Mouse (Mus musculus): ENCODE results near the gene Rest. TPM values are rescaled to one million over a fixed set of nuclear protein-coding genes. Genes with fewer than 3 reads are reported as not detected.

Rest gene
- polyA plus RNA-seq, 1 experiment from 2014 or later: 30.8 TPM

DNA sequence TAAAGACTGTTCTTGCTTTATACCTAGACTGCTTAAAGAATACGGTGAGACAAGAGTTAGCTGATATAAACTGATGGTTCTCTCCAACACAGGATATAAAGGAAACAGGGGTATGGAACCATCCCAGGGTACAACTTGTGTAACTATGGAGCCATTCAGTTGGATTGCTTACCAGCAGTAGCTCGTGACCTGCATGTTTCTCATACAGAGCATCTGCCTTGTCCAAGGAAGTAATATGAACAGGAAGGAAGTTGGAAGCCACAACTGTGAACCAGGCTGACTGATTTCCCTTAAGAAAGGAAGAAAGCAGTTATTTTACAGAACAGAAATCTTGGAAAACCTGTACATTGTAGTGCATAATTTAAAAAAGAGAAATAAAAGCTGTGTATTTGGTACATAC, 34.2 kb downstream of the Rest start:
- DNase-seq (ENCODE audit: low spot score): no peak
- Histone ChIP-seq H3K36me3 (peaks cover 65% of the 10 kb centered on the region), H3K9me3 (no peaks in the 10 kb centered on the region), H3K4me3 (no peak overlapping the region), H3K27ac (no peak overlapping the region), H3K4me1 (no peaks in the 10 kb centered on the region), H3K27me3 (ENCODE audit: insufficient read depth, poor library complexity, severe bottlenecking) (no peaks in the 10 kb centered on the region)
- 87% methylated on average over 2 of the region's 2 CpGs for WGBS

DNA sequence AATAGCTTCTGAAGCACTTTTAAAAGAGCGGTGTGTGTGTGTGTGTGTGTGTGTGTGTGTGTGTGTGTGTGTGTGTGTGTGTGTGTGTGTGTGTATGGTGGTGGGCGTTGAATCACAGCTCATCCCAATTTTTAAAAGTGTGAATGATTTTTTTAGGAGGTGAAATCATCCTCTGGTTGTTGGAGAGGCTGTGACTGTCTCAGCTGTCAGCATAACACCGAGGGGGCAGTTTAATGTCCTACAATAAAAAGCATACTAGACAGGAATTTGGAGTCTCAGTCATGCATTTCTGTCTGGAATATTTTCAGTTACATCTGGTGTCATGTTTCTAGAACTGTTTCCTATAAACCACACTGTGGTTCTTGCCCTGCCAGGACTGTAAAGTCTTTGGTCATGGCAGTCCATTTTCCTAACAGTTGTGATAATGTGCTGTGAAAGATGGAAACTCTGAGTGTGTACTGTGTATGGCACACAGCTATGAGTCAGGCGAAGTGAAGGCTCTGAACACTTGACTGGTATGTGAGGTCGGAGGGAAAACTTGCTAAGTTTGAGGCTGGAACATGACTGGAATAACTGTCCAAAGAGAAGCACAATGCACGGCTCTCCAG, 36.1 kb downstream of the Rest start:
- Histone ChIP-seq H3K27ac (no peak overlapping the region), H3K9me3 (no peaks in the 10 kb centered on the region), H3K27me3 (ENCODE audit: insufficient read depth, poor library complexity, severe bottlenecking) (no peaks in the 10 kb centered on the region), H3K4me3 (no peak overlapping the region), H3K36me3 (peaks cover 66% of the 10 kb centered on the region), H3K4me1 (no peaks in the 10 kb centered on the region)
- 80% methylated on average over 6 of the region's 6 CpGs for WGBS
- DNase-seq (ENCODE audit: low spot score): no peak

DNA sequence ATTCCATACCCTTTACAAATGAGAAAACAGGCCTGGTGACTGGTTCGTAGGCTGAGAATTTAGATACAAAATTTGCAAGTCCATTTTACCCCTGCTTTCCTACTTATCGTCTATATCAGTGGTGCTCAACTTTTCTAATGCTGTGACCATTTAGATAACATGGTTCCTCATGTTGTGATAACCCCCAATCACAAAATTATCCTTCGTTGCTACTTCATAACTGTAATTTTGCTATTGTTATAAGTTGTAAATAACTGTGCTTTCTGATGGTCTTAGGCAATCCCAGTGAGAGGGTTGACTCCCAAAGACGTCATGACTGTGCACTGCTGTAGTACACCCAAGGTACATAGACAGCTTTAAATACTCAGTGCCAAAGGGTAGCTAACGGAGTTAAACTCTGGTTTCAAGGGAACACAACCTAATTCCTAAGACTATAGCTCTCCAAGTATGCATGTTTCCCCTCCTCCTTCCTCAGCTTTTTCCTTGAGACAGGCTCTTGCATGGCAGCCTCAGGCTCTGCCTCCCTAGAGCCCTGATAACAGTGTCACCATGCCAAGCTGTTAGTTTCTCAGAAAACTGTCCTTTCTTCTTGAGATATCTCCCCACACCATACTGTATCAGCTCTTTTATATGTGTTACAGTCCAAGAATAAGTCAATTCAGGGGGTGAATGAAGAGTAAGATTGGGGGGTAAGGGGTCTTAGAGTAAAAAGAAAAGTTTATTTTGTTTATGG, 42.7 kb downstream of the Rest start:
- Histone ChIP-seq H3K27ac (no peak overlapping the region), H3K36me3 (peaks cover 42% of the 10 kb centered on the region), H3K27me3 (ENCODE audit: insufficient read depth, poor library complexity, severe bottlenecking) (no peaks in the 10 kb centered on the region), H3K9me3 (no peaks in the 10 kb centered on the region), H3K4me1 (peaks cover 25% of the 10 kb centered on the region), H3K4me3 (peak overlapping the region; percentile 93)
- DNase-seq (ENCODE audit: low spot score): no peak
- 78% methylated on average over 5 of the region's 5 CpGs for WGBS

DNA sequence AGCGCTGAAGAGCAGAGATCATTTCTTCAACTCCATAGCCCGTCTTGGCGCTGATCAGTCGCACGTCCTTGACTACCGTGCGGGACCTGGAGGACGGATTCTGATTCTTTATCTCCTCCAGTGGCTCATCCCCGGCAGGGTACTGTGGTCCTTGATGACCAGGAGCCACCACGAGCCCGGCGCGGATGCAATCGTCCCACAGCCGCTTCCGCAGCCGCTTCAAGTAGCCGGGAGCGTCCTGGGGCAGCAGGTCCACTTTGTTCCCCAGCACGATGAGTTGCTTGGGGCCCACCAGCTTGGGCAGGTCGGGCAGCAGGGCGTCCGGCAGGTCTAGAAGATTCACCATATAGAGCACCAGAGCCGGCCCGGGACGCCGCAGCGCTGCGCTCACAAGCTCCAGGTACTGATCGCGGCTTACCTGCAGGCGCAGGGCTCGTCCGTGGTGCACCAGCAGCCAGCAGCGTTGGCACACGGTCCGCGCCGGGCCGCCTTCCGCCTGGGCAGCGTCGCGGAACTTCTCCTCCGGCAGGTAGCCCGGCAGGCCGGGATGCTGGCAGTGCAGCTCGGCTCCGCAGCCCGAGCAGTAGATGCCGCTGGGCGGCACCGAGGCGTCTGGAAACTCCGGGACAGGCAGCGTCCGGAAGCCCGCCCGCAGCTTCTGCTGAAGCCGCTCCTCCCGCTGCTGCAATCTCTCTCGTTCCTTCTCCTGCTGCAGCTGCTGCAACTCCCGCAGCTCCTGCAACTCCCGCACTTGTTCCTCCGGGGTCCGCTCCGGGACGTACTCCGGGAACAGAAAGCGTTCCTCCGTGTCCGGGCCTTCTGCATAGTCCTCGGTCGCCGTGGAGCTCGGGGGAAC, 44.0 kb downstream of the Rest start:
- under 1% methylated on average over 76 of the region's 76 CpGs for WGBS
- H3K27me3 ChIP-seq (ENCODE audit: insufficient read depth, poor library complexity, severe bottlenecking): no peaks in the 10 kb centered on the region
- peaks cover 25% of the 10 kb centered on the region for H3K4me1 ChIP-seq
- peak overlapping the region; percentile 94 for H3K27ac ChIP-seq
- peak; percentile 77 for DNase-seq (ENCODE audit: low spot score)
- H3K4me3 ChIP-seq: peak overlapping the region; percentile 93
- peaks cover 48% of the 10 kb centered on the region for H3K36me3 ChIP-seq
- H3K9me3 ChIP-seq: no peaks in the 10 kb centered on the region

DNA sequence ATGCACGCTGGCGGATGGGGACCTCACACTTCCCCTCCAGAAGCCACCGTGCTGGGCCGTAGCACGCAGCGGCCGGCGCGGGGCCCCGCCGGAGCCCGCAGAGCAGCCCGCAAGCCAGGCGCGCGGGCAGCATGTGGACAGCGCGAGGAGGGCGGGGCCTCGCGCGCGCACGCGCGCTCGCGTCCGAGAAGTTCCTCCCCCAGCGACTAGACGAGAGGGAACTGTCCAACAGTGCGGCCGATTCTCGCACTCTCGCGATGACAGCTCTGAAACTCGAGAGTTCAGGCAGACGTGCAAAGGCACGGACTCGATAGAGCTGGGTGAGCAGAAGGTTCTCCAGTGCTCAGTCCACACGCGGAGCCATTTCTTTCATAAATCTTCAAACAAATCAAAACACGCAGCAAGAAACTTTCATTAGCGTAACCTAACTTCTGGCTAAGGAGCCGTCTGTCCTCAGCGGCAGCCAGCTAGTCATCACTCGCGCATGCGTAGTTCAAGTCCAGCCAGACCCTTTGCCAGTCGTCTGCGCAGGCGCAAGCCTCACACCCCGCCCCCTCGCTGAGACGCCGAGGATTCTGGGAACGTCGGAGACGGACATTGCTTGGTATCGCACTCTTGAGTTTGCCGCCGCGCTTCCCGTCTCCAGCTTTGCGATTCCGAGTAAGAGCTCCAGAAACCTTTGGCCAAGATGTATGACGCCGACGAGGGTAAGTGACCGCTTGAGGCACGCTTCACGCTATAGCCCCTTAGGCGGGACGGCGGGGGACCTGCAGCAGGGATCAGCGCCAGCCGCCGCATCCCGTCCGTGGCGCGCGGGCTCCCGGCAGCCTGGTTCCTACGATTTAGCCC, 44.9 kb downstream of the Rest start, which contains the start of the genes Noa1 and Polr2b:
Gene Noa1 (minus strand): TSS at position 161 of the 849 bp plus-strand sequence.
Gene Polr2b (plus strand): TSS at position 224 of the 849 bp plus-strand sequence.
- Histone ChIP-seq H3K36me3 (peaks cover 50% of the 10 kb centered on the region), H3K4me1 (peaks cover 25% of the 10 kb centered on the region), H3K4me3 (peak within 1 kb of the TSS; percentile 93), H3K27me3 (ENCODE audit: insufficient read depth, poor library complexity, severe bottlenecking) (no peaks in the 10 kb centered on the region), H3K9me3 (no peaks in the 10 kb centered on the region), H3K27ac (peak within 1 kb of the TSS; percentile 94)
- WGBS: under 1% methylated on average over 85 of the region's 85 CpGs
- DNase-seq (ENCODE audit: low spot score): peak; percentile 99

DNA sequence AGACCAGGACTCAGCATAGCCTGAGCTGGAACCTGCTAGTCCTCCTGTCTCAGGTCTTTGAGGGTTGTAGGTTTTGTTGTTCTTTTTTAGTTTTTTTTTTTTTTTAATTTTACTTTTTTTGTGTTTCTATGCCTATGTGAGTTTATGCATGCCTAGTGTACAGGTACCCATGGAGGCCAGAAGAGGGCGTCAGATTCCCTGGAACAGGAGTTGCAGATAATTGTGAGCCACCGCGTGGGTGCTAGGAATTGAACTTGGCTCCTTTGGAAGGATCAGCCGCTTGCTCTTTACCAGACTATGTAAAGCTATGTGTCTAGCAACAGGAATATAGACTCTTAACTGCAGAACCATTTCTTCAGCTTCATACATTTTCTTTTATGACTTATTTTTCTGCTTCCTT, 48.9 kb downstream of the Rest start:
- Histone ChIP-seq H3K27ac (no peak overlapping the region), H3K27me3 (ENCODE audit: insufficient read depth, poor library complexity, severe bottlenecking) (no peaks in the 10 kb centered on the region), H3K4me1 (peaks cover 11% of the 10 kb centered on the region), H3K36me3 (peaks cover 63% of the 10 kb centered on the region), H3K9me3 (no peaks in the 10 kb centered on the region), H3K4me3 (no peak overlapping the region)
- no peak for DNase-seq (ENCODE audit: low spot score)
- 90% methylated on average over 4 of the region's 4 CpGs for WGBS

DNA sequence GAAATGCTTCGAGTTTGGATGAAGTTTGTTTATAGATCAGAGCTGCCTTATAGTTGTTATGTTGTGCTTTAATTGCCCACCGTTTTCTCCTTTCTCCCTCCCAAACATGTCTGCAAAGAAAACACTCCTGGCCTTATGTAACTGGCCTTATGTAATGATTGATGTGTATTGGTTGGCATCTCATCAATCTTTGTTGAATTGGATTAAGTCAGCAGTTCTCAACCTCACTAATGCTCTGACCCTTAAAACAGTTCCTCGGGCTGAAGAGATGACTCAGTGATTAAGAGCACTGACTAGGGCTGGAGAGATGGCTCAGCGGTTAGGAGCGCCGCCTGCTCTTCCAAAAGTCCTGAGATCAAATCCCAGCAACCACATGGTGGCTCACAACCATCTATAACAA, 49.7 kb downstream of the Rest start:
- Histone ChIP-seq H3K27me3 (ENCODE audit: insufficient read depth, poor library complexity, severe bottlenecking) (no peaks in the 10 kb centered on the region), H3K36me3 (peaks cover 68% of the 10 kb centered on the region), H3K4me3 (no peak overlapping the region), H3K9me3 (no peaks in the 10 kb centered on the region), H3K4me1 (peaks cover 7% of the 10 kb centered on the region; the same call in 1 of the 2 replicates), H3K27ac (no peak overlapping the region)
- 89% methylated on average over 6 of the region's 6 CpGs for WGBS
- DNase-seq (ENCODE audit: low spot score): no peak

DNA sequence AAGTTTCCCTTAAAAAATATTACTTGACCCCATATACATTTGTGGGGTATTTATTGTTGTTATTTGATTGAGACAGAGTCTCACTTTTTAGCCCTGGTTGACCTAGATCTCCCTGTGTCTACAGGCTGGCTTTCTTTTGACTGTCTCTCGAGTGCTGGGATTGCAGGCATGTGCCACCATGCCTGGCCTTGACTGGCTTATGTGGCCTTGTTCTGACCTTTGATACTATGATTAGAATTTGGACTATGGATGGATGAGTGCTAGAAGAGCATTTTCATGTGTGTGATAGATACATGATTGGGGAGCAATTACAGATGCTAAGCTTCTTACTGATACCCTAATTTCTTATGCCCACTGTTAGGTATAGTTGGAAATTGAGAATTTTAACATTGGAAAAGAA, 59.6 kb downstream of the Rest start:
- no peaks in the 10 kb centered on the region for H3K4me1 ChIP-seq
- H3K27me3 ChIP-seq (ENCODE audit: insufficient read depth, poor library complexity, severe bottlenecking): no peaks in the 10 kb centered on the region
- H3K27ac ChIP-seq: no peak overlapping the region
- H3K4me3 ChIP-seq: no peak overlapping the region
- no peaks in the 10 kb centered on the region for H3K9me3 ChIP-seq
- H3K36me3 ChIP-seq: peaks cover 96% of the 10 kb centered on the region
- 74% methylated on average over 1 of the region's 1 CpGs for WGBS
- no peak for DNase-seq (ENCODE audit: low spot score)

DNA sequence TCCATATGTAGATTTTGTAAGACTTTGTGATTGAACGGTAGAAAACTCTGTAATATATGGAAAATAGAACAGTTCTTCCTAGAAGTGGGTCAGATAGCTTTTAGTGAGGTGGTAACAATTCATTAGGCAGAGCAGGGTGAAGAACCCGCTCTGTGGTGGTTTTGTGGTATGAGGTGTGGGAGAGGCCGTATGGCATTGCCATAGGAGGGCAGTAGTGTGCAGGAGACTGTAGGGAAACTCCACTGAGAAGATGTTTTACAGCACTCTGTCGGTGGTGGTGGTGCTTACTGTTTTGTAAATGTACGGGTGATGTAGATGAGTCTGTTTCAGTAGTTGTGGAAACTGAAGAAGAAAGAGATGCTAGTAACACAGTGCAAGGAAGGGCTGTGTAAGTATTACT, 64.9 kb downstream of the Rest start:
- Histone ChIP-seq H3K27ac (no peak overlapping the region), H3K4me3 (no peak overlapping the region), H3K36me3 (peaks cover 95% of the 10 kb centered on the region), H3K9me3 (no peaks in the 10 kb centered on the region), H3K27me3 (ENCODE audit: insufficient read depth, poor library complexity, severe bottlenecking) (no peaks in the 10 kb centered on the region), H3K4me1 (no peaks in the 10 kb centered on the region)
- no peak for DNase-seq (ENCODE audit: low spot score)
- 83% methylated on average over 5 of the region's 5 CpGs for WGBS

Small RNAs within 50 kb of the gene (microRNA-seq; reads per million reads assigned to microRNA genes)
- gene Mir5098: not detected

Other genes starting within 250 kb of the Rest start
- gene Thegl, start 249.5 kb upstream of the Rest start, polyA plus RNA-seq (2016; fragmentation: Nextera tagmentation; extraction: Ambion mirVana): 0.14 and 0.18 TPM in 2 replicates
- gene Hopx, start 150.4 kb upstream of the Rest start, polyA plus RNA-seq (2016; fragmentation: Nextera tagmentation; extraction: Ambion mirVana): 6.7 and 11.5 TPM in 2 replicates
- 4.7 and 8.5 TPM in 2 replicates for gene Spink2, start 54.0 kb upstream of the Rest start, polyA plus RNA-seq (2016; fragmentation: Nextera tagmentation; extraction: Ambion mirVana)
- gene Noa1, start 44.6 kb downstream of the Rest start, polyA plus RNA-seq (2016; fragmentation: Nextera tagmentation; extraction: Ambion mirVana): 25.0 and 31.6 TPM in 2 replicates
- 53.9 and 60.3 TPM in 2 replicates for gene Polr2b, start 44.7 kb downstream of the Rest start, polyA plus RNA-seq (2016; fragmentation: Nextera tagmentation; extraction: Ambion mirVana)
- gene Igfbp7, start 142.6 kb downstream of the Rest start, polyA plus RNA-seq (2016; fragmentation: Nextera tagmentation; extraction: Ambion mirVana): 16.6 and 25.7 TPM in 2 replicates

All from heart, embryonic 10.5 days (tissue).